Mouse (Mus musculus) left cerebral cortex, postnatal 36 days (tissue): ENCODE measurements at regions not wholly inside any gene's neighbourhood (a gene's known extent, or its start where the extent isn't known, plus 50 kb on each side); places are given as distances from the start of the nearest gene placed in this dataset.

Experiments used
- DNase-seq, 2 experiments: peaks; one replicate each; pipeline ENCODE4 v3.0.0; 2021 to 2022; ENCODE audit warnings: low spot score in 2 of 2, mixed read lengths in 1 of 2
- intact Hi-C: fragments of 180-260 bp; cut with DNase I; formaldehyde crosslinking; loops from one replicate; pipeline ENCODE4 v1.15.1; 2025

DNA sequence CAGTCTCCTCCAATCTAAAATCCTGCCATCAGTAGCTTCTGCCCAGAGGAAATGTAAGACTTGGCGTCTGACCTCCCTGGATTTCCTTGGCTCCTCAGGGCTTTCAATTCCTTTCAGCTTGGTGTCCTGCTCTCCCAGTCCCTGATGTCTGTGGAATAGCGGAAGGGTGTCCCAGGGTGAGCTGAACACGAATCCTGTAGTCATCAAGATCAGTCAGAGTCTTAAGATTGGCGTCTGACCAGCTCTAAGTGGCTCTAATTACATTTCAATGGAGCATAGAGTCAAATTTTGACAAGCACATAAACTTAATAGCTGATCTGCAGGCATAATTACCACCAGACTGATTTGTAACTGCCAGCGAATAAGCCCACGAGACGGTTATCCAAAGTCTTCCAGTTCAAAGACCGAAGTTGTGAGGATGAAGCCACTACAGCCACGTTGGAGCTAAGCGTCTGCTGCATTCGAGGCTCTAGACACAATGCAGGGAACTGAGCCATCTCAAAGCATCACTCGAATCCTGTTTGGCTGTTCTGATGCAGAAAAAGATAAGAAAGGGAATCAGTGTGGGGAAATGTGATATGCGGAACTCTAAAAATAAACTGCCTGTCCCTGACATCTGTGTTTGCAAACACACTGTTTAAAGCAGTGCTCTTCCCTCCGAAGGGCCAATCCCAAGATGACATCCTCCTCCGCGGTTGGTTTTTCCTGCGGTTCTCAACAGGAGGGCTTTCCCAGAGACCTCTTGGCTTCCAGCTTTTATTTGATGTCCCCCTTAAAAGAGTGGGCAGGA is 143.3 kb downstream of the Kdr start:
- intact Hi-C loops: no loop called here
- no peak for DNase-seq

DNA sequence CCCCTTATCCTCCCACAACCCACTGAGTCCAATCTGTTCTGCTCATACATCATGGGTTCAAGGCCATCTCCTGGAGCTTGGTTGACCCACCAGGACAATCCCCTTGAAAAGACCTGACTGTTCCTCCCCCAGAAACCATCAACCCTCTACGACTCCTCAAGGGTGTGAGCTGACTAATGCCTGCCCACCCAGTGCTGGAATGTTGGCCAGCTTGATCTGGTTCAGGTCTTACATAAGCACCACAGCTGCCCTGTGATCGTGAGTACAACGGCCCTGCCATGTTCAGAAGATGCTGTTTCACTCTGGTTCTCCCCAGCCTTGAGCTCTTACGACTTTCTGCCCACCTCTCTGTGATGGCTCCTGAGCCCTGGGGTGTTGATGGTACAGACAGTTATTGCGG is 145.9 kb downstream of the Kdr start:
- intact Hi-C loops: no loop called here
- DNase-seq: peak in 1 of 2 experiments; percentile 13

DNA sequence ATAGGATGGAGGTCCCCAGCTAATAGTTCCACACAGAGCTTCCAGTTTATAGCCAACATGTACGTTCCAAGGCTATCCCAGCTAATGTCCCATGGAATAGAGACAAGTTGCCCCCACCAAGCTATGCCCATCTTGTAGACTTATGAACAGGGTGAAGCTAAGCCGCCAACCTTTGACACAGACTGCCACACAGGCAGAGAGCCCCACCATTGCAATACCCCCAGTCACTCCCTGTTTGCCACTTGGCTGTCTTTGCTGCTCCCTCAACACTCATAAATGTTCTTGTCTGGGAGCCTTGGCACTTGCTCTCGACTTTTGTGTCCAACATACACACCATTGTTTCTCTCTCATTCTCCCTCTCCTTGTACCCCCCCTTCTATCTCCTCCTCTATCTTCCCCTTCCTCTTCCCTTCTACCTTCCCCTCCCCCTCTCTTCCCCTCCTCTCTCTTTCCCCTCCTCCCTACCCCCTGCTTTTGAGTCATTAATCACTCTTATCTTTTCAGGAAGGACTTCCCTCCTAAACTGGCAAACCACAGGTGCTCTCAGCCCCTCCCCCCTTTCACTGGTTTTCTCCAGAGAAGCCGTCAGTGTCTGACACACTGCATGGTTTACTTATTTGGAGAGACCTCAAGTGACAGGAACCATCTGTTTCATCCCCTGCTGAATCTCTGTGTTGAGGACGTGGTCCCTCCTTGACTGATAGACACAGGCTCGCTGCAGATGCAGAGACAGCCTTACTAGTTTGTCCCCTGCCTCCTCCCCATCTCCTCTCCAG is 148.2 kb downstream of the Kdr start:
- intact Hi-C loops: no loop called here
- no peak for DNase-seq

GRCm38 (mm10) chr5:75828332-75828731 is 149.9 kb downstream of the Kdr start:
- DNase-seq: no peak
- intact Hi-C loops: no loop called here

GRCm38 (mm10) chr5:75826283-75827098 is 151.8 kb downstream of the Kdr start:
- no peak for DNase-seq
- intact Hi-C loops: no loop called here

DNA sequence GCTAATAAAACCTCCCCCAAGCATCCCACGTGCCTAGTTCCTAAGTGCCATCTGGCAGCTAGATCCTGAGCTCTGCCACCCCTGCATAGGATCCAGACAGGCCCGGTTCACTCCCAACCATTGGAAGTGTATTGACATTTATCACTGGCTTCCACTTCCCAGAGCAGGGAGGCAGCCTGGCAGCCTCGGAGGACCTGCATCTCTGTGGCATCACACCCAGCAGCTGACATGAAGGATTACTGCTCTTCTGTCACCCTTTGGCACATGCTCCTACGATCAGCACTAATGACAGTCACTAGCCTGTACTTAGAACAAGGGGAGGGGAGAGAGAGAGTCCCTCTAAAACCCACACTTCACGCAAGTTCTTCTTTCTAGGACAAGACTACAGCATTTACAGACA is 152.7 kb downstream of the Kdr start:
- intact Hi-C loops: no loop called here
- no peak for DNase-seq

DNA sequence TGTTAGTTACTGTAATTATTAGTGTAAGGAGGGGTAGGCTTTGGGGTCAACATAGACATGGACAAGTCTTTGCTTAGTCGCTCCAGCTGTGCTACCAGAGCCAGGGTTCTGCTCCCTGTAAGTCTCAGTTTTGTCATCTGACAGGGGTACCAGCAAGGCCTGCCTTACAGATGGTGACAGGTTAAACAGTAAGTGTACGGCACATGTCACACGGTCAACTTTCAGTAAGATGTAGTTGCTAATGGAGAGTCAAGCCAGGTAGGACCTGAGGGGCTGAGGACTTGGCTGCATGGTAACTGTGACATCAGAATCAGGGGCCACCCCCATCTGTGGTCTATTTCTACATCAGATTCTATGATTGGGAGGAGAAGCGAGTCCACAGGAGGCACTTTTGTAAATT is 153.6 kb downstream of the Kdr start:
- DNase-seq: no peak
- intact Hi-C loops: no loop called here

- no peak for DNase-seq
- intact Hi-C loops: no loop called here
These were observed 154.6 kb downstream of the Kdr start for GRCm38 (mm10) chr5:75823646-75824045.

DNA sequence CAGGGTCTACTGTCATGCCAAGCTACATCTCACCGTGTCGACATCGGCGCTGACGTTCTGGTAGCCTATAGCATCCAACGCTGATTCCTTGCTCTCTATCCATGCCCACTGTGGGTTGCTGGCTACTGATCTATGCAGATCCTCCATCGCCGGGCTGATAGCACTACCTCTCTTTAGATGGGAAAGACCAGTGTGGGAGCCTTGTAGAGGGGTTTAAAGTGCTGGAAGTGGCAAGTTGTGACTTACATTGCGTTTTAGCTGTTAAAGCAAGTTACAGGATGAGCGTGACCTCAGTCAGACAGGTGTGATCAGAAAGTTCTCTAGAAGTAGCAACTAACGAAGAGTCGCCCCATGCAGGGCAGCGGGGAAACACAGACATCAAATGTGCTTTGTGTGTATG is 160.9 kb downstream of the Kdr start:
- intact Hi-C loops: no loop called here
- no peak for DNase-seq

GRCm38 (mm10) chr5:75814393-75814984 is 163.8 kb downstream of the Kdr start:
- intact Hi-C loops: no loop called here
- DNase-seq: no peak

DNA sequence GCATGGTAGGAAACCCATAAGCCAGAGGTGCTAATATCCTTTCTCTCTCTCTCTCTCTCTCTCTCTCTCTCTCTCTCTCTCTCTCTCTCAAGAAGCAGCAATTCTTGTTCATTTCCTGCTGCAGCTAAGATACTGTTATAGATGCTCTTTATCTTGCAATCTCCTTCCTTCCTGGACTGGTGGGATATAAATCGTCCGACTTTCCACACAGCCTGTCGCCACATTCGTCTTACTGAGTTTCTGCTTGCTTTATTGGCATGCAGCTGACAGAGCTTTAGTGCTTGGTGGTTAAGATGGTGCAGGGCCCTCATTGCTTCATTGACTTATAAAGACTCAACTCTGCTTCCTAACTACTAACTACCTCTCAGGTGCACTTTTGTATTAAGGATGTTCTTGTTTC is 165.6 kb downstream of the Kdr start:
- intact Hi-C loops: no loop called here
- no peak for DNase-seq

- intact Hi-C loops: no loop called here
- no peak for DNase-seq
These were observed 169.5 kb downstream of the Kdr start for GRCm38 (mm10) chr5:75808551-75809332.

- no peak for DNase-seq
- intact Hi-C loops: no loop called here
These were observed 173.2 kb downstream of the Kdr start for GRCm38 (mm10) chr5:75805011-75805410.

- no peak for DNase-seq
- intact Hi-C loops: no loop called here
These were observed 173.9 kb downstream of the Kdr start for GRCm38 (mm10) chr5:75804340-75804739.

- intact Hi-C loops: no loop called here
- no peak for DNase-seq
These were observed 175.2 kb downstream of the Kdr start for GRCm38 (mm10) chr5:75803012-75803411.

DNA sequence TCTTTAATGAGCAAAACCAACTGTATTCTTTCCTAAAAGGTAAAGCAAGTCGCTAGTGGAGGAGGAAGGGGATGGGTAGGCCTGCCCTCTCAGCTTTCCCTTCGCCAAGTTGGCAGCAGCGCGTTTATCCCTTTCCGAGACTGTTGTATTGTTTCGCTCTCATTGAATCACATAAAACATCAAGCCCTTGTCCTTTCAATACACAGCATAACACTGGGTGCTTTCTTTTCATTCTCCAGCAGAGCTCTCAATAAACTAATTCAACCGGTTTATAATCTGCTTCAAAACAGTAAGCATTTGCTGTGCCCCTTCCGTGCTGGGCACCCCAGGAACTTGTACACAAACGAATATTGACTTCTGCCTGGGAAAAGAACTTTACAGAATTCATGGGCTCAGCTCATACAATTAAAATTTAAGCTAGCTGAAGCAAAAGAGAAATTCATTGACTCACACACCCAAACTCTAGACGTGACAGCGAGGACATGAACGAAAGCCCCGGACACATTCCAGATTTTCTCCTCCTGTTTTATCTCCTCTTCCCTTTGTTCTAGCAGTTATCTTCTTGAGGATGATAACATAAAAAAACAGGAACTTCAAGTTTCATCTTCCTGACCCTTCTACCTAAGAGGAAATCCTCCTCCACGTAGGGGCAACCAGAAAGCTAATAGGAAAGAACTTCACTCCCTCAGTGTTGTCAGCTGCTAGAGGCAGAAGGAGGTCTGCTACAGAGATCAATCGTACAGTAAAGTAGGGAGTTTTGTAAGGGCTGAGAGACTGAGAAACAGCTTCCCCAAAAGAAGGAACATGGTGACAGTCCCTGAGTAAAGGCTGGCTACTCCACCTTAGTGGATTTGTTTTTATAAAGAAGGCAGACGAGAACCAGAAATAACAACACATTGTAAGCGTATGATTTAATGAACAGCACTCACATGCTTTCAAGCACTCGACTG is 177.9 kb downstream of the Kdr start:
- no peak for DNase-seq
- intact Hi-C loops: no loop called here

DNA sequence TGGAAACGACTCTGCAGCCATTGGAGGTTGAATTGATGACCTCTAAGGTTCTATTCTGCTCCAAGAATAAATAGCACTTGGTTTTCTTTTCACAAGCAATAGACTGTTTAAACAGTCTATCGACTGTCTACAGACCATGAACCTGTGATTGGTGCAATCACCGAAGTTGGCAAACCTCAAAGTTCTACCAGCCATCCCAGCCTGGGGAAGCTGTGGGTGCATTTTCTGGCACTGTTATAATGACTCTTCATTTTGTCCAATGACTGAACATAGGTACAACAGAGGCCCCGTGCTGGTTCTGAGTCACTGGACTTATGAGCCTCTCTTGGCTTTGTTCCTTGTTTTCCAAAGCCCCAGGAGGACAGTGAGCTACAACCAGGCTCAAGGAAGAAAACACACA is 178.6 kb downstream of the Kdr start:
- intact Hi-C loops: no loop called here
- no peak for DNase-seq

DNA sequence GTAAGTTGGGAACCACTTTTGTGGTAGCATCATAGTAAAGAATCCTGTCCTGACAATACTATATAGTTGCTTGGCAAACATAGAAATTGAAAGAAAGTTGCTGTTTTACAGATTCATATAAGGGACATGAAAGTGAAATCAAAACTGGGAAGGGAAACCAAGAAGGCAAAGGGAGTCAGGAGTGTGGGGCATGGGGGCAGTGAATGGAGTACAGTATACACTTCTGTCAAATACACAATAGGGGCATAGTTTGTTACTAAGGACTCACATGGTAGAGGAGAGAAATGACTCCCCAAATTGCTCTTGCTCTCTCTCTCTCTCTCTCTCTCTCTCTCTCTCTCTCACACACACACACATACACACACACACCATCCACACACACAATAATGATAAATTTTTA is 185.1 kb downstream of the Kdr start:
- intact Hi-C loops: no loop called here
- DNase-seq: no peak
